Mouse (Mus musculus): Measurements from ENCODE around the gene Cd109.

Cd109 gene

GRCm38 (mm10) chr9:78631755-78632434, 16.5 kb downstream of the Cd109 start:
- in situ Hi-C loops (cut with MboI; ENCODE audit: low pct_unique_long_range_greater_than_20kb in 1 of 2, low sequenced_read_pairs in 2 of 2, unreplicated experiment in 1 of 2), result no loop called here

GRCm38 (mm10) chr9:78633976-78634375, 18.6 kb downstream of the Cd109 start:
- in situ Hi-C loops (cut with MboI; ENCODE audit: low pct_unique_long_range_greater_than_20kb in 1 of 2, low sequenced_read_pairs in 2 of 2, unreplicated experiment in 1 of 2), result no loop called here

GRCm38 (mm10) chr9:78641386-78641785, 26.0 kb downstream of the Cd109 start:
- in situ Hi-C loops (cut with MboI; ENCODE audit: low pct_unique_long_range_greater_than_20kb in 1 of 2, low sequenced_read_pairs in 2 of 2, unreplicated experiment in 1 of 2), result no loop called here

GRCm38 (mm10) chr9:78646008-78646777, 30.8 kb downstream of the Cd109 start:
- in situ Hi-C loops (cut with MboI; ENCODE audit: low pct_unique_long_range_greater_than_20kb in 1 of 2, low sequenced_read_pairs in 2 of 2, unreplicated experiment in 1 of 2), result no loop called here

- in situ Hi-C loops (cut with MboI; ENCODE audit: low pct_unique_long_range_greater_than_20kb in 1 of 2, low sequenced_read_pairs in 2 of 2, unreplicated experiment in 1 of 2), result no loop called here
Observed at GRCm38 (mm10) chr9:78648641-78649040, 33.3 kb downstream of the Cd109 start.

GRCm38 (mm10) chr9:78649398-78649797, 34.1 kb downstream of the Cd109 start:
- in situ Hi-C loops (cut with MboI; ENCODE audit: low pct_unique_long_range_greater_than_20kb in 1 of 2, low sequenced_read_pairs in 2 of 2, unreplicated experiment in 1 of 2), result no loop called here

- in situ Hi-C loops (cut with MboI; ENCODE audit: low pct_unique_long_range_greater_than_20kb in 1 of 2, low sequenced_read_pairs in 2 of 2, unreplicated experiment in 1 of 2), result no loop called here
Observed at GRCm38 (mm10) chr9:78657564-78657963, 42.2 kb downstream of the Cd109 start.

GRCm38 (mm10) chr9:78671446-78671985, 56.2 kb downstream of the Cd109 start:
- in situ Hi-C loops (cut with MboI; ENCODE audit: low pct_unique_long_range_greater_than_20kb in 1 of 2, low sequenced_read_pairs in 2 of 2, unreplicated experiment in 1 of 2), result no loop called here

- in situ Hi-C loops (cut with MboI; ENCODE audit: low pct_unique_long_range_greater_than_20kb in 1 of 2, low sequenced_read_pairs in 2 of 2, unreplicated experiment in 1 of 2), result no loop called here
Observed at GRCm38 (mm10) chr9:78700691-78701090, 85.3 kb downstream of the Cd109 start.

- in situ Hi-C loops (cut with MboI; ENCODE audit: low pct_unique_long_range_greater_than_20kb in 1 of 2, low sequenced_read_pairs in 2 of 2, unreplicated experiment in 1 of 2), result no loop called here
Observed at GRCm38 (mm10) chr9:78702509-78703239, 87.3 kb downstream of the Cd109 start.

GRCm38 (mm10) chr9:78720888-78721798, 105.8 kb downstream of the Cd109 start:
- in situ Hi-C loops (cut with MboI; ENCODE audit: low pct_unique_long_range_greater_than_20kb in 1 of 2, low sequenced_read_pairs in 2 of 2, unreplicated experiment in 1 of 2), result no loop called here

GRCm38 (mm10) chr9:78731931-78732330, 116.6 kb downstream of the Cd109 start:
- in situ Hi-C loops (cut with MboI; ENCODE audit: low pct_unique_long_range_greater_than_20kb in 1 of 2, low sequenced_read_pairs in 2 of 2, unreplicated experiment in 1 of 2), result no loop called here

- in situ Hi-C loops (cut with MboI; ENCODE audit: low pct_unique_long_range_greater_than_20kb in 1 of 2, low sequenced_read_pairs in 2 of 2, unreplicated experiment in 1 of 2), result no loop called here
Observed at GRCm38 (mm10) chr9:78735519-78735918, 120.2 kb downstream of the Cd109 start.

GRCm38 (mm10) chr9:78742012-78742411, 126.7 kb downstream of the Cd109 start:
- in situ Hi-C loops (cut with MboI; ENCODE audit: low pct_unique_long_range_greater_than_20kb in 1 of 2, low sequenced_read_pairs in 2 of 2, unreplicated experiment in 1 of 2), result no loop called here

GRCm38 (mm10) chr9:78750246-78750645, 134.9 kb downstream of the Cd109 start:
- in situ Hi-C loops (cut with MboI; ENCODE audit: low pct_unique_long_range_greater_than_20kb in 1 of 2, low sequenced_read_pairs in 2 of 2, unreplicated experiment in 1 of 2), result no loop called here
